In the genomic region with DNA sequence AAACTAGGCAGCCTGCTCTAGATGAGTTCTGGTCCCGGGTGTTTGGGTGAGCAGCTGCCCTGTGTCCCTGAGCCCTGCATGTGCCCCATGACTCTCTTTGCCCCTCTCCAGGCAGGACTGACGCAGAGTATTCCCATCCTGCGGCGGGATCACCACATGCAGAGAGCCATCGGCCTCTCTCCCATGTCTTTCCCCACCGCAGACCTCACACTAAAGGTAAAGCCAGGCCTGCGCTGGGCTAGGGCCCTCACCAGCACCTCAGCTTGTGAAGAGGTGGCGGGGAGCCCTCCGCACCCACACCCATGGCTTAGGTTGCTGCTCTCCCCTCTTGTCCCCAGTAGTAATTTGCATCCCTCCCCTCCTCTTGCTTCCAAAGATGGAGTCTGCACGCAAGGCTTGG, we compare ENCODE assay signal across 20 mouse cellular contexts.
"Had no signal": no experiment of that assay in that cellular context is flagged by ENCODE, and none has a peak within 500 bp of the region (broad histone marks: within the 10 kb centered on the region; RNA-seq: fewer than 3 reads in every experiment).

No protein-coding gene starts in this region.

- H3K9me3 ChIP-seq: heart, embryonic 13.5 days; heart, embryonic 15.5 days; hindbrain, embryonic 10.5 days; hindbrain, embryonic 12.5 days; intestine, embryonic 15.5 days; limb, embryonic 10.5 days; limb, embryonic 12.5 days; liver, embryonic 13.5 days; liver, embryonic 15.5 days had no signal

- H3K27ac ChIP-seq: heart, adult 2 months; heart, embryonic 13.5 days; heart, embryonic 15.5 days; hindbrain, embryonic 10.5 days; hindbrain, embryonic 12.5 days; hindbrain, embryonic 14.5 days; intestine, embryonic 15.5 days; left cerebral cortex, adult 2 months; limb, embryonic 10.5 days; limb, embryonic 12.5 days; liver, embryonic 13.5 days; liver, embryonic 15.5 days had no signal

- H3K27me3 ChIP-seq: heart, embryonic 13.5 days; heart, embryonic 15.5 days; hindbrain, embryonic 12.5 days; intestine, embryonic 15.5 days; limb, embryonic 12.5 days; liver, embryonic 13.5 days; liver, embryonic 15.5 days had no signal

- H3K9ac ChIP-seq: heart, embryonic 13.5 days; heart, embryonic 15.5 days; hindbrain, embryonic 12.5 days; hindbrain, embryonic 14.5 days; intestine, embryonic 15.5 days; limb, embryonic 12.5 days; liver, embryonic 13.5 days; liver, embryonic 15.5 days had no signal

- DNase-seq: gastrocnemius, postnatal 14 days; heart, adult 2 months; heart, postnatal 4 days; kidney, adult 18-20 months; kidney, adult 8-10 months; kidney, postnatal 10 days; kidney, postnatal 25 days; kidney, postnatal 4 days; liver; liver, embryonic 13.5 days had no signal

- H3K4me1 ChIP-seq: heart, embryonic 13.5 days; heart, embryonic 15.5 days; hindbrain, embryonic 10.5 days; hindbrain, embryonic 12.5 days; intestine, embryonic 15.5 days; limb, embryonic 10.5 days; limb, embryonic 12.5 days; liver, embryonic 13.5 days; liver, embryonic 15.5 days had no signal

- H3K4me3 ChIP-seq: heart, adult 2 months; heart, embryonic 13.5 days; heart, embryonic 15.5 days; hindbrain, embryonic 10.5 days; hindbrain, embryonic 12.5 days; intestine, embryonic 15.5 days; left cerebral cortex, adult 2 months; limb, embryonic 10.5 days; limb, embryonic 12.5 days; liver, embryonic 13.5 days; liver, embryonic 15.5 days had no signal
